Mouse (Mus musculus) embryonic facial prominence, embryonic 12.5 days (tissue): ENCODE results near the gene Cyb561d2. TPM values are rescaled to one million over a fixed set of nuclear protein-coding genes. Genes with fewer than 3 reads are reported as not detected.

Source experiments
- ATAC-seq: fragments of 200-750 bp; cut with Nextera tagmentation; 2 replicates; pipeline ENCODE4 v1.8.0; 2017; ENCODE audit not compliant: insufficient number of reproducible peaks, insufficient read depth, low FRiP score, low TSS enrichment
- H3K27ac ChIP-seq: fragments of 300-500 bp; sonication (generic); 2 replicates; pipeline ENCODE4 v1.5.1; 2016; ENCODE audit warnings: mild to moderate bottlenecking
- H3K27me3 ChIP-seq: fragments of 300-500 bp; sonication (generic); 2 replicates; pipeline ENCODE4 v1.6.1; 2016; ENCODE audit warnings: mild to moderate bottlenecking, moderate library complexity
- H3K36me3 ChIP-seq: fragments of 300-500 bp; sonication (generic); 2 replicates; pipeline ENCODE4 v1.6.1; 2016; ENCODE audit warnings: mild to moderate bottlenecking
- H3K4me1 ChIP-seq: fragments of 300-500 bp; sonication (generic); 2 replicates; pipeline ENCODE4 v1.6.1; 2016
- H3K4me2 ChIP-seq: fragments of 300-500 bp; sonication (generic); replicated peaks from 2 replicates; pipeline ENCODE4 v1.6.1; 2016; ENCODE audit warnings: mild to moderate bottlenecking, moderate library complexity
- H3K4me3 ChIP-seq: fragments of 300-500 bp; sonication (generic); 2 replicates; pipeline ENCODE4 v1.5.1; 2016; ENCODE audit warnings: mild to moderate bottlenecking
- H3K9ac ChIP-seq: fragments of 300-500 bp; sonication (generic); 2 replicates; pipeline ENCODE4 v1.6.1; 2016; ENCODE audit warnings: mild to moderate bottlenecking, moderate library complexity
- H3K9me3 ChIP-seq: fragments of 300-500 bp; sonication (generic); 2 replicates; pipeline ENCODE4 v1.6.1; 2016; ENCODE audit warnings: mild to moderate bottlenecking, moderate library complexity
- WGBS: fragments of 180-500 bp; shearing (Covaris S2); methylation state at CpG from one replicate; pipeline ENCODE4 v1.1.7; 2016; 5-methylcytosine and 5-hydroxymethylcytosine counted together
- polyA plus RNA-seq: library from polyadenylated mRNA; unstranded; fragments of >200 nt; fragmentation: Nextera tagmentation; extraction: Ambion mirVana; gene quantifications from 2 replicates; pipeline ENCODE4 v1.2.1, GENCODE M21; 2016

Cyb561d2 gene
- polyA plus RNA-seq, 1 experiment from 2014 or later = 17.7 TPM

- H3K4me2 ChIP-seq = no peak overlapping the region
- H3K9ac ChIP-seq = 0 out of 2 replicates have a peak overlapping the region, but pooled peaks have one; percentile 2
- no peak for ATAC-seq
- H3K4me3 ChIP-seq = no peak overlapping the region
- H3K27me3 ChIP-seq = 0 out of 2 replicates have a peak, but pooled peaks cover 7% of the 10 kb centered on the region
- no peaks in the 10 kb centered on the region for H3K9me3 ChIP-seq
- H3K4me1 ChIP-seq = peaks cover 45% of the 10 kb centered on the region
- H3K36me3 ChIP-seq = no peaks in the 10 kb centered on the region
- 74% methylated on average over 14 of the region's 14 CpGs for WGBS
- peak overlapping the region; percentile 63 for H3K27ac ChIP-seq
Observed at GRCm38 (mm10) chr9:107510384-107511100, 31.5 kb downstream of the Cyb561d2 start.

GRCm38 (mm10) chr9:107508266-107508665 lies 33.7 kb downstream of the Cyb561d2 start:
- Histone ChIP-seq H3K27me3 (0 out of 2 replicates have a peak, but pooled peaks cover 7% of the 10 kb centered on the region), H3K27ac (no peak overlapping the region), H3K9me3 (no peaks in the 10 kb centered on the region), H3K36me3 (no peaks in the 10 kb centered on the region), H3K4me1 (peaks cover 46% of the 10 kb centered on the region), H3K4me3 (no peak overlapping the region), H3K9ac (no peak overlapping the region), H3K4me2 (no peak overlapping the region)
- 43% methylated on average over 10 of the region's 10 CpGs for WGBS
- no peak for ATAC-seq

- Histone ChIP-seq H3K27ac (no peak overlapping the region), H3K9ac (no peak overlapping the region), H3K36me3 (no peaks in the 10 kb centered on the region), H3K4me1 (peaks cover 23% of the 10 kb centered on the region), H3K4me3 (no peak overlapping the region), H3K9me3 (no peaks in the 10 kb centered on the region), H3K27me3 (0 out of 2 replicates have a peak, but pooled peaks cover 7% of the 10 kb centered on the region), H3K4me2 (no peak overlapping the region)
- no peak for ATAC-seq
- 67% methylated on average over 19 of the region's 19 CpGs for WGBS
Observed at GRCm38 (mm10) chr9:107504662-107505537, 37.1 kb downstream of the Cyb561d2 start.

- H3K27me3 ChIP-seq = 0 out of 2 replicates have a peak, but pooled peaks cover 7% of the 10 kb centered on the region
- H3K27ac ChIP-seq = no peak overlapping the region
- no peak overlapping the region for H3K9ac ChIP-seq
- H3K4me3 ChIP-seq = no peak overlapping the region
- H3K9me3 ChIP-seq = no peaks in the 10 kb centered on the region
- H3K4me2 ChIP-seq = no peak overlapping the region
- WGBS = 90% methylated on average over 12 of the region's 12 CpGs
- H3K4me1 ChIP-seq = peaks cover 4% of the 10 kb centered on the region; the same call in 1 of the 2 replicates
- no peak for ATAC-seq
- H3K36me3 ChIP-seq = no peaks in the 10 kb centered on the region
Observed at GRCm38 (mm10) chr9:107502131-107502846, 39.7 kb downstream of the Cyb561d2 start.

GRCm38 (mm10) chr9:107500708-107501286 lies 41.2 kb downstream of the Cyb561d2 start:
- no peaks in the 10 kb centered on the region for H3K27me3 ChIP-seq
- no peaks in the 10 kb centered on the region for H3K9me3 ChIP-seq
- 74% methylated on average over 3 of the region's 3 CpGs for WGBS
- no peak overlapping the region for H3K9ac ChIP-seq
- no peak for ATAC-seq
- no peak overlapping the region for H3K4me2 ChIP-seq
- H3K36me3 ChIP-seq = no peaks in the 10 kb centered on the region
- H3K27ac ChIP-seq = no peak overlapping the region; the same call in 1 of the 2 replicates
- peaks cover 2% of the 10 kb centered on the region; the same call in 1 of the 2 replicates for H3K4me1 ChIP-seq
- no peak overlapping the region for H3K4me3 ChIP-seq

DNA sequence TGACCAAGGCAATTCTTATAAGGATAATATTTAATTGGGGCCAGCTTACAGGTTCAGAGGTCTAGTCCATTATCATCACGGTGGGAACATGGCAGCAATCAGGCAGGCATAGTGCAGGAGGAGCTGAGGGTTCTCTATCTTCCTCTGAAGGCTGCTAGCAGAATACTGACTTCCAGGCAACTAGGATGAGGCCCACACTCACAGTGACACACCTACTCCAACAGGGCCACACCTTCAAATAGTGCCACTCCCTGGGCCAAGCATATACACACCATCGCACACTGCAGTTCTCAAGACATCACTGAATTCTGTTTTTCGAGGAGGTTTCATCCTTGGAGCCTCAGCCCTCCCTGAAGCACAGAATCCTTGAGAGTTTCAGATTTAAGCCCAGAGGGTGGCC lies 45.6 kb downstream of the Cyb561d2 start:
- H3K27me3 ChIP-seq = no peaks in the 10 kb centered on the region

GRCm38 (mm10) chr9:107494238-107494637 lies 47.8 kb downstream of the Cyb561d2 start:
- H3K4me2 ChIP-seq = no peak overlapping the region
- no peak overlapping the region for H3K4me3 ChIP-seq
- no peak overlapping the region for H3K9ac ChIP-seq
- H3K4me1 ChIP-seq = peaks cover 15% of the 10 kb centered on the region; the same call in 1 of the 2 replicates
- H3K27ac ChIP-seq = no peak overlapping the region; the same call in 1 of the 2 replicates
- WGBS = 68% methylated on average over 12 of the region's 12 CpGs
- no peak for ATAC-seq
- no peaks in the 10 kb centered on the region for H3K27me3 ChIP-seq
- H3K36me3 ChIP-seq = no peaks in the 10 kb centered on the region
- no peaks in the 10 kb centered on the region for H3K9me3 ChIP-seq

More for the DNA sequence above, 45.6 kb downstream of the Cyb561d2 start:
- Histone ChIP-seq H3K9ac (no peak overlapping the region), H3K36me3 (no peaks in the 10 kb centered on the region), H3K4me1 (peaks cover 12% of the 10 kb centered on the region; the same call in 1 of the 2 replicates), H3K27ac (no peak overlapping the region), H3K9me3 (no peaks in the 10 kb centered on the region), H3K4me3 (no peak overlapping the region), H3K4me2 (no peak overlapping the region)
- WGBS = 80% methylated on average over 3 of the region's 3 CpGs
- no peak for ATAC-seq

GRCm38 (mm10) chr9:107493511-107493910 lies 48.5 kb downstream of the Cyb561d2 start:
- Histone ChIP-seq H3K9me3 (no peaks in the 10 kb centered on the region), H3K4me2 (no peak overlapping the region), H3K27me3 (no peaks in the 10 kb centered on the region), H3K4me3 (no peak overlapping the region), H3K36me3 (no peaks in the 10 kb centered on the region), H3K27ac (0 out of 2 replicates have a peak overlapping the region, but pooled peaks have one; percentile 43), H3K4me1 (peaks cover 15% of the 10 kb centered on the region; the same call in 1 of the 2 replicates), H3K9ac (no peak overlapping the region)
- ATAC-seq = 0 out of 2 replicates have a peak, but pooled peaks have one; percentile 7
- 12% methylated on average over 1 of the region's 1 CpGs for WGBS

GRCm38 (mm10) chr9:107490625-107491024 lies 51.4 kb downstream of the Cyb561d2 start:
- Histone ChIP-seq H3K4me3 (no peak overlapping the region), H3K27ac (no peak overlapping the region), H3K9me3 (no peaks in the 10 kb centered on the region), H3K4me2 (no peak overlapping the region), H3K27me3 (no peaks in the 10 kb centered on the region), H3K4me1 (peaks cover 15% of the 10 kb centered on the region; the same call in 1 of the 2 replicates), H3K9ac (no peak overlapping the region), H3K36me3 (no peaks in the 10 kb centered on the region)
- 51% methylated on average over 5 of the region's 6 CpGs for WGBS
- no peak for ATAC-seq

- no peak overlapping the region for H3K9ac ChIP-seq
- H3K36me3 ChIP-seq = no peaks in the 10 kb centered on the region
- H3K27ac ChIP-seq = no peak overlapping the region
- peaks cover 16% of the 10 kb centered on the region; the same call in 1 of the 2 replicates for H3K4me1 ChIP-seq
- no peak overlapping the region for H3K4me3 ChIP-seq
- H3K4me2 ChIP-seq = no peak overlapping the region
- no peaks in the 10 kb centered on the region for H3K27me3 ChIP-seq
- H3K9me3 ChIP-seq = no peaks in the 10 kb centered on the region
- WGBS = 63% methylated on average over 8 of the region's 8 CpGs
- no peak for ATAC-seq
Observed at GRCm38 (mm10) chr9:107490146-107490545, 51.8 kb downstream of the Cyb561d2 start.
